Mouse (Mus musculus) midbrain, embryonic 16.5 days (tissue): ENCODE measurements at regions not wholly inside any gene's neighbourhood (a gene's known extent, or its start where the extent isn't known, plus 50 kb on each side); places are given as distances from the start of the nearest gene placed in this dataset.

Experiments used
- ATAC-seq: fragments of 200-750 bp; cut with Nextera tagmentation; 2 replicates; pipeline ENCODE4 v1.8.0; 2017; ENCODE audit warnings: moderate TSS enrichment
- H3K27ac ChIP-seq: fragments of 300-500 bp; sonication (generic); 2 replicates; pipeline ENCODE4 v1.5.1; 2014; ENCODE audit warnings: mild to moderate bottlenecking, low read length, mixed read lengths
- H3K27me3 ChIP-seq: fragments of 300-500 bp; sonication (generic); 2 replicates; pipeline ENCODE4 v1.6.1; 2014; ENCODE audit warnings: low read depth, low read length, mixed read lengths; ENCODE audit not compliant: control insufficient read depth, insufficient read depth
- H3K36me3 ChIP-seq: fragments of 300-500 bp; sonication (generic); 2 replicates; pipeline ENCODE4 v1.6.1; 2014; ENCODE audit warnings: mild to moderate bottlenecking, low read length, moderate library complexity, mixed read lengths; ENCODE audit not compliant: control insufficient read depth, insufficient read depth
- H3K4me1 ChIP-seq: fragments of 300-500 bp; sonication (generic); 2 replicates; pipeline ENCODE4 v1.6.1; 2014; ENCODE audit warnings: mild to moderate bottlenecking, low read length, mixed read lengths; ENCODE audit not compliant: control insufficient read depth, insufficient read depth
- H3K4me2 ChIP-seq: fragments of 300-500 bp; sonication (generic); 2 replicates; pipeline ENCODE4 v1.6.1; 2014; ENCODE audit warnings: mild to moderate bottlenecking, low read length, mixed read lengths
- H3K4me3 ChIP-seq: fragments of 300-500 bp; sonication (generic); 2 replicates; pipeline ENCODE4 v1.5.1; 2014; ENCODE audit warnings: low read depth, mild to moderate bottlenecking, low read length, moderate library complexity, mixed read lengths
- H3K9ac ChIP-seq: fragments of 300-500 bp; sonication (generic); 2 replicates; pipeline ENCODE4 v1.6.1; 2014; ENCODE audit warnings: low read depth, low read length, mixed read lengths
- H3K9me3 ChIP-seq: fragments of 300-500 bp; sonication (generic); replicated peaks from 2 replicates; pipeline ENCODE4 v1.6.1; 2014; ENCODE audit warnings: mild to moderate bottlenecking, low read length, mixed read lengths; ENCODE audit not compliant: control insufficient read depth, poor library complexity, severe bottlenecking
- WGBS: fragments of 180-500 bp; shearing (Covaris S2); extraction: QIAGEN DNeasy Blood & Tissue Kit; methylation state at CpG from one replicate; pipeline ENCODE4 v1.1.7; 2014; 5-methylcytosine and 5-hydroxymethylcytosine counted together

GRCm38 (mm10) chr13:63708567-63708966 is 106.5 kb upstream of the Ercc6l2 start:
- Histone ChIP-seq H3K4me3 (no peak overlapping the region), H3K4me2 (no peak overlapping the region), H3K9ac (no peak overlapping the region), H3K27me3 (no peaks in the 10 kb centered on the region; the same call in 1 of the 2 replicates), H3K36me3 (no peaks in the 10 kb centered on the region), H3K9me3 (peaks cover 2% of the 10 kb centered on the region; the same call in 1 of the 2 replicates), H3K4me1 (no peaks in the 10 kb centered on the region), H3K27ac (no peak overlapping the region)
- no peak for ATAC-seq
- WGBS, result 84% methylated on average over 2 of the region's 2 CpGs

DNA sequence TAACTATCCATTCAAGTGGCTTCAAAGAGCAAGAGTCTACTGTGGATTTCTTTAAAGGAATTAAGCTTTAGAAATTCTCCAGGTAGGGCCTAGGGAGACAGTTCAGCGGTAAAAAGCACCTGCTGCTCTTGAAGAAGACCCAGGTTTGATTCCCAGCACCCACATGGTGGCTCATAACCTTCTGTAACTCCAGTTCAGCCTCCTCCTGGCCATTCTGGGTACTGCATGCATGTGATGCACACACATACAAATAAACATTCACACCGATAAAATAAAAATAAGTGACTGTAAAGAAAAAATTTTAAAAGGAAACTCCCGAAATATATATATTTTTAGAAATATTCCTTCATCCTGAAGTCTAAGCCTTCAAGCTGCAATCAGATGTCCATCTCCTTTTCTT is 101.9 kb upstream of the Ercc6l2 start:
- Histone ChIP-seq H3K9me3 (peaks cover 2% of the 10 kb centered on the region; the same call in 1 of the 2 replicates), H3K9ac (no peak overlapping the region), H3K4me3 (no peak overlapping the region), H3K36me3 (no peaks in the 10 kb centered on the region), H3K4me1 (no peaks in the 10 kb centered on the region), H3K4me2 (no peak overlapping the region), H3K27ac (no peak overlapping the region), H3K27me3 (no peaks in the 10 kb centered on the region)
- ATAC-seq, result no peak
- WGBS, result 92% methylated on average over 3 of the region's 3 CpGs

GRCm38 (mm10) chr13:63716498-63716897 is 98.5 kb upstream of the Ercc6l2 start:
- 77% methylated on average over 1 of the region's 1 CpGs for WGBS

DNA sequence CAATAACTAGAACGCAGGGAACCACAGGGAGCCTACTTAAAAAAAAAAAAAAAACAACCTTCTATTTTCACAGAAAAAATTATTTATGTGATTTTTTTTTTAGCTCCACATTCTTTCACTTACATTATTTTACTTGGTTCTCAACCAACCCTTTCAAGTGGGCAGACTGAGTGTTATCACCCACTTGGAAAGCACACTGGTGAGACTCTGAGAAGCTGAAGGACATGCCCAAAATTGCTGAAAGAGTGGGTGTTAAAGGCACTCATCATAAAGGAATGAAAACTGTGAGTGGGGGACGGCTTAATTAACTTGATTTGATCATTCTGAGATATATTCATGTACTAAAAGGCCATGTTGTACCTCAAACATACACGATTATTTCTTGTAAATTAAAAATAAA is 97.8 kb upstream of the Ercc6l2 start:
- no peak overlapping the region for H3K27ac ChIP-seq
- H3K9me3 ChIP-seq, result peaks cover 2% of the 10 kb centered on the region; the same call in 1 of the 2 replicates
- 82% methylated on average over 3 of the region's 3 CpGs for WGBS
- H3K4me2 ChIP-seq, result no peak overlapping the region
- 0 out of 2 replicates have a peak, but pooled peaks cover 3% of the 10 kb centered on the region for H3K4me1 ChIP-seq
- ATAC-seq, result no peak
- no peaks in the 10 kb centered on the region for H3K27me3 ChIP-seq
- no peak overlapping the region for H3K9ac ChIP-seq
- no peaks in the 10 kb centered on the region for H3K36me3 ChIP-seq
- no peak overlapping the region for H3K4me3 ChIP-seq

More at GRCm38 (mm10) chr13:63716498-63716897, 98.5 kb upstream of the Ercc6l2 start:
- 0 out of 2 replicates have a peak, but pooled peaks cover 3% of the 10 kb centered on the region for H3K4me1 ChIP-seq
- H3K9ac ChIP-seq, result no peak overlapping the region
- H3K27me3 ChIP-seq, result no peaks in the 10 kb centered on the region
- no peak for ATAC-seq
- H3K4me3 ChIP-seq, result no peak overlapping the region
- no peak overlapping the region for H3K27ac ChIP-seq
- peaks cover 2% of the 10 kb centered on the region; the same call in 1 of the 2 replicates for H3K9me3 ChIP-seq
- H3K4me2 ChIP-seq, result no peak overlapping the region
- H3K36me3 ChIP-seq, result no peaks in the 10 kb centered on the region

DNA sequence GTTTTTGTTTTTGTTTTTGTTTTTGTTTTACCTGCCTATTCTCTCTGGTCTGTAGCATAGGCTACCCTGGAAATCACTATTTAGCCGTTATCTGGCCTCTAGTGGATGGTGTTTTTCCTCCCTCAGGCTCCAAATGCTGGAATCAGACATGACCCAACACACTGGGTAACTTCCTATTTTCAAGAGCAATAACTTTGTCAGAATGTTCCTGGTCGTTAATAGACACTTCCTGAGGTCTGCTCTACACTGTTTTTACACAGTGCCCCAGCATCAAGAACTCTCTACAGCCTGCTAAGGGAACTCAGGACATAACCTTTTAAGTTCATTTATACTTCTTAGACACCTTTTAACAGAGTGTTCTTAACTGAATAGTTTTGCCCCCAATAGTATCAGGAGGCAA is 96.3 kb upstream of the Ercc6l2 start:
- Histone ChIP-seq H3K4me1 (0 out of 2 replicates have a peak, but pooled peaks cover 3% of the 10 kb centered on the region), H3K9me3 (no peaks in the 10 kb centered on the region), H3K9ac (no peak overlapping the region), H3K4me3 (no peak overlapping the region), H3K27me3 (no peaks in the 10 kb centered on the region), H3K27ac (no peak overlapping the region), H3K36me3 (no peaks in the 10 kb centered on the region), H3K4me2 (no peak overlapping the region)
- WGBS, result 78% methylated on average over 2 of the region's 2 CpGs
- no peak for ATAC-seq

DNA sequence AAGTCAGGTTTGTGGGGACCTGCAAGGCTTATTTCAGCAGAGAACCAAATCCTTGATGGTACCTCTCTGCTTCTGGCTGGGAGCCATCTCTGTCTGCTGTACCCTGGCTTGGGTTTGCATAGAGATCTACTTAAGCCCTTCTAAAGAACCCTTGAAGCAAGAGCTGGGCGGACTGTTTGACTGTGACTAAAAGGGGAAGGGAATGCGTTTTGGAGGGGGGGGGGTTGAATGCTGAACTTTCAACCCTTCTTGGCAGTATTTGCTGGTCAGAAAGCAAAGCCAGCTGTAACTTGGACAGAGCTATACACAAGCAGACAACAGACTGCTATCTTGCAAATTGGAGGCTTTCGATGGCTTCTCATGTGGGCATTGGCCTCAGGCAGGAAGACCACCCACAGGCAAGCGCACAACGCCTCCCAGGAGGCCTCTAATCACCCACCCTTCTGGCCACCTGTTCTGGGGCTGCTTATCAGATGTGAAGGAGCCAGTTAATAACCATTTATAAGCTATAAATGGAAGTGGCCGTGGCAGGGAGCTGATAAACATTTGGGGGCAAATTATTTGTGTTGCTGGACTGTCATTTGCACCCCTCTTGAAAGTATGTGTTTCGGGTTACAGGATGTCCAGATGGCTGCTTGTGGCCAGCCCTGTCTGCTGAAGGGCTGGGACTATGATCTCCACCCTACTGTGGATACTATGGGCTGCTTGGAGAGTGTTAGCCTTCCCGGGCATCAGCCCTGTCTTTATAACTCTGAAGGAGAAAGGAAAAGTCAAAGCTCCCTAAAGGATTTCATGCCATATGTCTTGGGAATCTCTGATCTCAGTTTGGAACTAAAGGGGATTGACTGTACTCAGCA is 95.5 kb upstream of the Ercc6l2 start:
- H3K27me3 ChIP-seq, result no peaks in the 10 kb centered on the region
- 25% methylated on average over 8 of the region's 8 CpGs for WGBS
- H3K4me1 ChIP-seq, result 0 out of 2 replicates have a peak, but pooled peaks cover 3% of the 10 kb centered on the region
- H3K9me3 ChIP-seq, result no peaks in the 10 kb centered on the region
- H3K27ac ChIP-seq, result 0 out of 2 replicates have a peak overlapping the region, but pooled peaks have one; percentile 22
- H3K36me3 ChIP-seq, result no peaks in the 10 kb centered on the region
- no peak overlapping the region for H3K9ac ChIP-seq
- no peak overlapping the region for H3K4me3 ChIP-seq
- ATAC-seq, result peak; percentile 70; the same call in 1 of the 2 replicates
- H3K4me2 ChIP-seq, result no peak overlapping the region

DNA sequence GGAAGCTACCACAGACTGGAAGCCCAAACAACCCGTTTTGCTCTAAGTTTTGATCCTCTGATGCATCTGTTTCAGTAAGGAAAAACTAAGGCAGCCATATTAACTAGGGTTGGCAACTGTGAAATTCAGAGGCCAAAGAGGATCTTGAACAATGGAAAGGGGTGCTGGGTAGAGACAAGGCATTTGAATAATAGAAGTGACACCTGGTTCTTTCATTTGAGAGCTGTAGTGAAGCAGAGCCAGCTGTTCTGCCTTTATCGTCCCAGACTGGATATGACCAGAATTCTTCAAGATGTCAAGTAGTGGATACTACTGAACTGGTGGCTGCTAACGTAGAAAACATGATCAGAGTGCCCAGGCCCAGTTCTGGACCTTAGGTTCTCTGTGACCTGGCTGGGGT is 94.4 kb upstream of the Ercc6l2 start:
- H3K4me3 ChIP-seq, result no peak overlapping the region
- H3K4me2 ChIP-seq, result no peak overlapping the region
- H3K27me3 ChIP-seq, result no peaks in the 10 kb centered on the region
- ATAC-seq, result no peak
- H3K9ac ChIP-seq, result no peak overlapping the region
- WGBS, result 65% methylated on average over 3 of the region's 3 CpGs
- no peak overlapping the region for H3K27ac ChIP-seq
- H3K4me1 ChIP-seq, result 0 out of 2 replicates have a peak, but pooled peaks cover 3% of the 10 kb centered on the region
- no peaks in the 10 kb centered on the region for H3K36me3 ChIP-seq
- no peaks in the 10 kb centered on the region for H3K9me3 ChIP-seq

DNA sequence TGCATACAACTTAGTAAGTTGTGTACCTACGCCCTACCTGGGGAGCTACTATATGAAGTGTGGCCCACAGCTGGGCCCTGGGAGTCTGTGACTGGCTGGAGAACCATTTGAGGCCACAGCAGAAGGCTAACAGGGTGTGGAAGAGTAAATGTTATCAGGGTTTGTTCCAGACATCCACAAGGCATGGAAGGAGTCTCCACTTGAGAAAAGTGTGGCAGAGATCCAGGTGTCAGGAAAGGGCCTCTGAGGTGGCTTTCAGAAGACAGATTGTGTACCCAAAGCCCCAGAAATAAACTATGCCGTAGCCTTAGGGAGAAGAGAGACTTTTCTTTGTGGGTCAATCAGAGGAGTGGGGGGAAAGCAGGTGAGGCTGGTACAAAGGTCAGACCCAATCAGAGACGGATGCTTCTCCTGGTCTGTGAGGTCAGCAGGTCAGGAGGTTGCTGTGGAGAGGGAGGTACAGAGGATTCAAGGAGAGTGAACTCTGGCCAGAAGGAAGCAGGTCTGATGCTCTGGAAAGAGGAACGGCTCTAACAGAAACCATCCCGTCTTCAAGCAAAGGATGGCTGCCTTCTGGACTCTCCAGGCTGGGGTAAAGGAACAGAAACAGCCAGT is 93.9 kb upstream of the Ercc6l2 start:
- no peak for ATAC-seq
- Histone ChIP-seq H3K27ac (no peak overlapping the region), H3K27me3 (no peaks in the 10 kb centered on the region), H3K9me3 (no peaks in the 10 kb centered on the region), H3K4me2 (no peak overlapping the region), H3K4me3 (no peak overlapping the region), H3K36me3 (no peaks in the 10 kb centered on the region), H3K4me1 (0 out of 2 replicates have a peak, but pooled peaks cover 3% of the 10 kb centered on the region), H3K9ac (no peak overlapping the region)
- 80% methylated on average over 5 of the region's 5 CpGs for WGBS

GRCm38 (mm10) chr13:63724293-63724692 is 90.7 kb upstream of the Ercc6l2 start:
- Histone ChIP-seq H3K9ac (no peak overlapping the region), H3K4me3 (no peak overlapping the region), H3K4me1 (0 out of 2 replicates have a peak, but pooled peaks cover 1% of the 10 kb centered on the region), H3K27me3 (no peaks in the 10 kb centered on the region), H3K4me2 (no peak overlapping the region), H3K36me3 (no peaks in the 10 kb centered on the region), H3K9me3 (no peaks in the 10 kb centered on the region), H3K27ac (no peak overlapping the region)
- no peak for ATAC-seq
- 88% methylated on average over 2 of the region's 2 CpGs for WGBS
